Comparison of ENCODE assay signal across 7 mouse cellular contexts in the genomic region with DNA sequence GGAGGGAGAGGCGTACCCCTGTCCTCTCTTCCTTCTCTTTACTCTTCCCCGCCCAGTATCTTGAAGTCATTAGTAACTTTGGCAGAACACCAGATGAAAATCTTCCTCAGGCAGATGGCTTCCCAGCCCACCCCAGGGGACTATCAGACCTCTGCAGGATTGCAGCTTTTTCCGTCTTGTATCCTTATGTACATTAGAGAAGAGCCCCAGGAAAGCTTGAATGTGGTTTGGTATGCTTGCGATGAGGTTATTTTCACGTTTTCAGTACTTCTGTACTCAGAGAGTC. TPM values are rescaled to one million over a fixed set of nuclear protein-coding genes. Genes with fewer than 3 reads are reported as not detected.
DNase-seq lines count a peak whose midpoint lies in the region; ATAC-seq and TF ChIP-seq lines count a peak whose summit lies in the region.

No protein-coding gene starts in this region.

- ATAC-seq in heart, embryonic 15.5 days (replicated peaks; ENCODE audit: insufficient number of reproducible peaks, insufficient read depth, low FRiP score, low read depth) = no peak
- ATAC-seq in liver, embryonic 13.5 days (ENCODE audit: low read depth) = peak; percentile 19

- H3K4me1 ChIP-seq in E14TG2a.4 (replicated peaks; ENCODE audit: low read depth, low read length) = peaks cover 49% of the 10 kb centered on the region
- H3K4me1 ChIP-seq in embryonic facial prominence, embryonic 10.5 days = peaks cover 31% of the 10 kb centered on the region
- peaks cover 50% of the 10 kb centered on the region for H3K4me1 ChIP-seq in heart, embryonic 15.5 days (replicated peaks)
- peaks cover 31% of the 10 kb centered on the region for H3K4me1 ChIP-seq in liver, embryonic 13.5 days (replicated peaks)

- peak overlapping the region; percentile 99 for H3K27ac ChIP-seq in embryonic facial prominence, embryonic 10.5 days (replicated peaks)
- peak overlapping the region; percentile 95 for H3K27ac ChIP-seq in heart, embryonic 15.5 days
- H3K27ac ChIP-seq in liver, embryonic 13.5 days = peak overlapping the region; percentile 93

- H3K9ac ChIP-seq in heart, embryonic 15.5 days = peak overlapping the region; percentile 68
- H3K9ac ChIP-seq in liver, embryonic 13.5 days = peak overlapping the region; percentile 87

- peak overlapping the region; percentile 72 for H3K4me2 ChIP-seq in heart, embryonic 15.5 days
- peak overlapping the region; percentile 88 for H3K4me2 ChIP-seq in liver, embryonic 13.5 days

- TF ChIP-seq CTCF in E14TG2a.4 (conservative IDR thresholded peaks at IDR 0.05; ENCODE audit: low read length) = no peak

- H3K36me3 ChIP-seq in E14TG2a.4 (ENCODE audit: insufficient read depth, low read length) = peaks cover 35% of the 10 kb centered on the region
- peaks cover 40% of the 10 kb centered on the region for H3K36me3 ChIP-seq in embryonic facial prominence, embryonic 10.5 days (replicated peaks)
- no peaks in the 10 kb centered on the region for H3K36me3 ChIP-seq in heart, embryonic 15.5 days
- H3K36me3 ChIP-seq in liver, embryonic 13.5 days = peaks cover 11% of the 10 kb centered on the region

- H3K9me3 ChIP-seq in E14TG2a.4 (ENCODE audit: low read length) = no peaks in the 10 kb centered on the region
- H3K9me3 ChIP-seq in embryonic facial prominence, embryonic 10.5 days = no peaks in the 10 kb centered on the region
- H3K9me3 ChIP-seq in heart, embryonic 15.5 days (replicated peaks) = no peaks in the 10 kb centered on the region
- no peaks in the 10 kb centered on the region for H3K9me3 ChIP-seq in liver, embryonic 13.5 days (replicated peaks)

- H3K4me3 ChIP-seq in E14TG2a.4 (replicated peaks; ENCODE audit: low read length) = peak overlapping the region; percentile 96
- H3K4me3 ChIP-seq in embryonic facial prominence, embryonic 10.5 days = peak overlapping the region; percentile 83
- H3K4me3 ChIP-seq in heart, embryonic 15.5 days = peak overlapping the region; percentile 62
- peak overlapping the region; percentile 75 for H3K4me3 ChIP-seq in liver, embryonic 13.5 days (replicated peaks)

- 35% methylated on average over 5 of the region's 5 CpGs for WGBS in embryonic facial prominence, embryonic 10.5 days
- 14% methylated on average over 5 of the region's 5 CpGs for WGBS in heart, embryonic 15.5 days
- 3% methylated on average over 5 of the region's 5 CpGs for WGBS in liver, embryonic 13.5 days (ENCODE audit: insufficient replicate concordance)

- H3K27me3 ChIP-seq in E14TG2a.4 (ENCODE audit: insufficient read depth, low read length) = no peaks in the 10 kb centered on the region
- H3K27me3 ChIP-seq in embryonic facial prominence, embryonic 10.5 days (replicated peaks; ENCODE audit: low read depth, poor library complexity, severe bottlenecking) = no peaks in the 10 kb centered on the region
- H3K27me3 ChIP-seq in heart, embryonic 15.5 days = no peaks in the 10 kb centered on the region
- H3K27me3 ChIP-seq in liver, embryonic 13.5 days = no peaks in the 10 kb centered on the region

- DNase-seq in 416B (ENCODE audit: low read depth) = peak; percentile 72
- no peak for DNase-seq in embryonic facial prominence, embryonic 10.5 days (ENCODE audit: low spot score)
- DNase-seq in liver, embryonic 13.5 days = peak; percentile 60
- peak; percentile 81 for DNase-seq in skeletal muscle tissue, adult 2 months (ENCODE audit: low read depth, low spot score)
- no peak for DNase-seq in urinary bladder, postnatal 4 days (ENCODE audit: low spot score in 2 of 2)

RNA-seq across cellular contexts. Expression of a gene that starts 1.6 kb away (rescaled TPM):
- 170 and 196 TPM in 2 replicates for polyA plus RNA-seq in embryonic facial prominence, embryonic 10.5 days (2016; fragmentation: Nextera tagmentation; extraction: Ambion mirVana)
- 287 and 312 TPM in 2 replicates for polyA plus RNA-seq in heart, embryonic 15.5 days (2015; fragmentation: Nextera tagmentation; extraction: Ambion mirVana)
- polyA plus RNA-seq in liver, embryonic 13.5 days (2015; fragmentation: Nextera tagmentation; extraction: Ambion mirVana) = 71.4 and 83.9 TPM in 2 replicates

RNA-seq across cellular contexts. Expression of a gene that starts 24.7 kb away (rescaled TPM):
- 3.0 and 3.3 TPM in 2 replicates for polyA plus RNA-seq in embryonic facial prominence, embryonic 10.5 days (2016; fragmentation: Nextera tagmentation; extraction: Ambion mirVana)
- 0.39 and 1.0 TPM in 2 replicates for polyA plus RNA-seq in heart, embryonic 15.5 days (2015; fragmentation: Nextera tagmentation; extraction: Ambion mirVana)
- polyA plus RNA-seq in liver, embryonic 13.5 days (2015; fragmentation: Nextera tagmentation; extraction: Ambion mirVana) = 0.20 and 0.25 TPM in 2 replicates

RNA-seq across cellular contexts. Expression of a gene that starts 50.6 kb away (rescaled TPM):
- 21.3 and 21.4 TPM in 2 replicates for polyA plus RNA-seq in embryonic facial prominence, embryonic 10.5 days (2016; fragmentation: Nextera tagmentation; extraction: Ambion mirVana)
- polyA plus RNA-seq in heart, embryonic 15.5 days (2015; fragmentation: Nextera tagmentation; extraction: Ambion mirVana) = 12.0 and 14.1 TPM in 2 replicates
- polyA plus RNA-seq in liver, embryonic 13.5 days (2015; fragmentation: Nextera tagmentation; extraction: Ambion mirVana) = 1.6 and 2.0 TPM in 2 replicates

Comparison
In these comparisons a context has a peak if more than half of its experiments do, and no peak if none do; other contexts are left out.
1. DNase-seq: peak in 416B (single experiment), liver, embryonic 13.5 days (single experiment) and skeletal muscle tissue, adult 2 months (single experiment); none in embryonic facial prominence, embryonic 10.5 days (single experiment) and urinary bladder, postnatal 4 days (0 of 2).
2. Peak in every context shown above with its lines, with median percentiles within 50 percentile points of each other: H3K4me3 ChIP-seq and H3K27ac ChIP-seq.